Mouse (Mus musculus): Measurements from ENCODE around the gene Map1b. TPM values are rescaled to one million over a fixed set of nuclear protein-coding genes. Genes with fewer than 3 reads are reported as not detected.

Gene Map1b
- polyA plus RNA-seq, 1 experiment from 2014 or later, result 193 TPM

DNA sequence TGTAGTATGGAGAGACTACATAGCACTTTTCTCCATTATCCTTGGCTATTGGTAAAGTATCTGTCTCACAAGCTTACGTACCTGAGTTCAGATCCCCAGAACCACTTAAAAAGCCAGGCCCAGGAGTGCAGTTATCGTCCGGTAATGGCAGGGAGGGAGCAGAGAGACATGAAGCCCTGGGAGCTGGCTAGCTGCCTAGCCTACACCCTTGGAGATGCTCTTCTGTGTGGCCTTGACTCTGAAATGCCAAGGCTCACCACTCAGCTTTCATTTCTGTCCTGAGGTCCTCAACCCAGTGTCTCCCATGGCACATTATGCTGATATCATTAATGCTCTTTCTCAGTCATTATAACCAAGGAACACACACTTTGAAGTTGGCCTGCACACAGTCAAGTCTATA is 104.6 kb downstream of the Map1b start:
- H3K9ac ChIP-seq (ENCODE audit: low read depth, low read length), result no peak overlapping the region
- no peak overlapping the region for H3K4me3 ChIP-seq (ENCODE audit: low read depth, low read length)
- no peak overlapping the region for H3K4me2 ChIP-seq
- ATAC-seq (replicated peaks; ENCODE audit: insufficient number of reproducible peaks, low FRiP score, low TSS enrichment), result no peak
- H3K27me3 ChIP-seq (ENCODE audit: control insufficient read depth, insufficient read depth, low read length), result no peaks in the 10 kb centered on the region
- WGBS (ENCODE audit: insufficient replicate concordance), result 88% methylated on average over 3 of the region's 3 CpGs
- 0 out of 2 replicates have a peak, but pooled peaks cover 6% of the 10 kb centered on the region for H3K4me1 ChIP-seq (ENCODE audit: control insufficient read depth, insufficient read depth, low read length)
- no peaks in the 10 kb centered on the region for H3K9me3 ChIP-seq (replicated peaks; ENCODE audit: control insufficient read depth, low read length)
- no peak overlapping the region for H3K27ac ChIP-seq (ENCODE audit: low read depth, low read length)
- H3K36me3 ChIP-seq (ENCODE audit: control insufficient read depth, insufficient read depth, low read length), result peaks cover 7% of the 10 kb centered on the region; the same call in 1 of the 2 replicates

DNA sequence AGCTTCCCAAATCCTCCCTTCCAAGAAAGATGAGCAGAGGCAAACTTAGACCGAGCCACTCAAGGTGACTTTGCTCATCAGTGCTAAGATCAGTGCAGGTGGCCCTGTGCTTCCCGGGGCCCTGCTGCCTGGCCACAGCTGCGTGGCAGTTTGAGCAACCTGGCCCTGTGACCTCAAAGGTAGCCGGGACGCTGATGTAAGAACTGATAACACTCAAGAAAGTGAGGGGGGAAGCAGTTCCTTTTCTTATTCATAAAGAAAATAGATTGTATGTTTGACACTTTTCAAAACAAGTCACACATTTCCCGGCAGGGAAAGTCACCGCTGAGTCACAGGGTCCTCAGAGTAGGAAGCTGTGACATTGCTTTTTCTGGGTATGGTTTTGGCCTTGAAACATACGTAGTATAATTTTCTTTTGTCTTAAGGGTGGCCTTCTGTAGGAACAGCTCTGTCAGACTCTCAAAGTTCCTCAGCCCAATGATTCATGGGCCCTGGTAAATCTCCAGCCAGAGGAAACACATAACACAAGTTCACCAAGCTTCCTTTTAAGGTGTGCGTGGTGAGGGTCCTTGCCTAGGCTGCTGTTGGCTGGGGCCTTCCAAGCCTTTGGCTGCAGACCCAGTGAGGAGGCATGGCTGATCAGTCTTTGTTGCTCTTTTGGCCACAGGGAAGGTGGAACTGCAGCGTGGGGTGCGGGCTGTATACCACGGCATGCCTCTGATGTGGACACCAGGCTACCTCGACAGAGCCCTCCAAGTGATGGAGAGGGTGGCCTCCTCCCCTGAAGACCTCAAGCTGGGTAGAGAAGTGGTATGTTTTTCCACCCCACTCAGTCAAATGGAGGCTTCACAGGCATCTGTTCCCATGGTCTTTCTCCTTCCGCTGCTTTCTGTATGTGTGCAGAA is 105.5 kb downstream of the Map1b start:
- WGBS (ENCODE audit: insufficient replicate concordance), result 80% methylated on average over 14 of the region's 14 CpGs
- H3K9ac ChIP-seq (ENCODE audit: low read depth, low read length), result no peak overlapping the region
- H3K4me2 ChIP-seq, result no peak overlapping the region
- no peaks in the 10 kb centered on the region for H3K9me3 ChIP-seq (replicated peaks; ENCODE audit: control insufficient read depth, low read length)
- 0 out of 2 replicates have a peak, but pooled peaks cover 6% of the 10 kb centered on the region for H3K4me1 ChIP-seq (ENCODE audit: control insufficient read depth, insufficient read depth, low read length)
- no peak overlapping the region for H3K4me3 ChIP-seq (ENCODE audit: low read depth, low read length)
- no peak for ATAC-seq (replicated peaks; ENCODE audit: insufficient number of reproducible peaks, low FRiP score, low TSS enrichment)
- no peak overlapping the region for H3K27ac ChIP-seq (ENCODE audit: low read depth, low read length)
- no peaks in the 10 kb centered on the region for H3K27me3 ChIP-seq (ENCODE audit: control insufficient read depth, insufficient read depth, low read length)
- H3K36me3 ChIP-seq (ENCODE audit: control insufficient read depth, insufficient read depth, low read length), result peaks cover 7% of the 10 kb centered on the region; the same call in 1 of the 2 replicates

DNA sequence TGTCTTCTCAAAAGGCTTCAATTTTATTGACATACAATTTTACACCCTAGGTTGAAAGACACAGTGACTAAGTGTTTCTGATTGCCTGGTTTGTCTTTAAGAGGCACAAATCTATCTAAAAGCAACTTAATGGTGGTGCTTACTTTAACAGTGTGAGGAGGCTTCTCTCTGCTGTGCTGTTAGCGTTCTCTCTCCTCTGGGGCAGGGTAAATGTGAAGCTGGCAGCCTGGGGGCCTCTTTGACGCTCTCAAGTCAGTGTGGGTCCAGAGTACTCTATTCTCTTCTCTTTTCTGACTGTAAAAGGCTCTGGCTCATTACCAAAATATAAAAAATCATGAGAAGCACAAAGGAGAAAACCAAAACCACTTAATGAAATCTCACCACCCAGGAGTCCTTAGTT is 107.1 kb downstream of the Map1b start:
- Histone ChIP-seq H3K4me2 (no peak overlapping the region), H3K9ac (ENCODE audit: low read depth, low read length) (no peak overlapping the region), H3K9me3 (replicated peaks; ENCODE audit: control insufficient read depth, low read length) (no peaks in the 10 kb centered on the region), H3K27me3 (ENCODE audit: control insufficient read depth, insufficient read depth, low read length) (no peaks in the 10 kb centered on the region), H3K4me3 (ENCODE audit: low read depth, low read length) (no peak overlapping the region), H3K4me1 (ENCODE audit: control insufficient read depth, insufficient read depth, low read length) (0 out of 2 replicates have a peak, but pooled peaks cover 4% of the 10 kb centered on the region), H3K36me3 (ENCODE audit: control insufficient read depth, insufficient read depth, low read length) (peaks cover 7% of the 10 kb centered on the region; the same call in 1 of the 2 replicates), H3K27ac (ENCODE audit: low read depth, low read length) (no peak overlapping the region)
- no peak for ATAC-seq (replicated peaks; ENCODE audit: insufficient number of reproducible peaks, low FRiP score, low TSS enrichment)
- 59% methylated on average over 2 of the region's 2 CpGs for WGBS (ENCODE audit: insufficient replicate concordance)

DNA sequence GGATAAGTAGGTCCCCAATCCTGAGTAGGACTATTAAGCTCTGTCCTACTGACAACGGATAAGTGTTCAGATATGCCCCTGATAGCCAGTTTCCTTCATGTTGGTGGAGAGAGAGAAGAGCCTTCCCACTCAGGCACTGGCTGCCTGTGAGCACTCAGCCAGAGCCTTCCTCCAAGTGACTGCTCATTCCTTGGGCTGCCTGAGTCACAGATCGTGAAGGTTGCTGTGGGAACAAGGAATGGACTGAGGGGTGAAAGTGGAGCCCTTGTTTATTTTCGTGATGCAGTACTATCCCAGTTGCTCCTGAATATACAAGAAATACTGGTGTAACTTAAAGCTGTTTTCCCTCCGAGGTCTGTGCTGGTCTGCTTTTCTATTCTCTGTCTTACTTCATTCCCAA is 117.0 kb downstream of the Map1b start:
- WGBS (ENCODE audit: insufficient replicate concordance), result 58% methylated on average over 4 of the region's 4 CpGs
- Histone ChIP-seq H3K4me3 (ENCODE audit: low read depth, low read length) (no peak overlapping the region), H3K4me1 (ENCODE audit: control insufficient read depth, insufficient read depth, low read length) (peaks cover 8% of the 10 kb centered on the region)

DNA sequence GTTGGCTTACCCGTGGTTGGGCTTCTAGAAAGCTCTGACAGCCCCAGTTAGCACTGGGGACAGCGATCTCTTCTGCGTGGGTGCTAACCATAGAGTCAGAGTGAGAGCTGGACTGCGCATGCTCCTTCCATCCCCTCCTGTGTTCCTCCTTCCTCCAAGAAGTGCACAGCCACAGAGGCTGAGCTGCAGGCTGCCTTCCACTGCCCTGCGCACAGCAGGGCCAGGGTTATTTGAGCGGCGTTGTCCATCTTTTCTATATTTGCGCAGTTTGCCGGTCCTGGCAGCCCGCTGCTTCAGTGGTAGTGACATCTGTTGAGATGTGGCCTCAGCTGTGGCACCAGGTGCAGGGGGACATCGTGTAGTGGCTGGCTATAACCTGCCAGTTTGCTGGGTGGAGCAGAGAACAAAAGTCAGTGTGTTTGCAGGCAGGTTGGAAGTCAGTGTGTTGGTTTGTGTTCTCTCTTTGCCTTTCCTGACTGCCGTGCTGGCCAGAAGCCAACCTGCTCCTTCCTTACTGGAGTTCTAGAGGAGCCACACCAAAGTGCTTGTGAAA is 118.1 kb downstream of the Map1b start:
- no peak overlapping the region for H3K4me3 ChIP-seq (ENCODE audit: low read depth, low read length)
- no peak overlapping the region for H3K4me2 ChIP-seq
- H3K9me3 ChIP-seq (replicated peaks; ENCODE audit: control insufficient read depth, low read length), result no peaks in the 10 kb centered on the region
- no peak for ATAC-seq (replicated peaks; ENCODE audit: insufficient number of reproducible peaks, low FRiP score, low TSS enrichment)
- no peak overlapping the region for H3K9ac ChIP-seq (ENCODE audit: low read depth, low read length)
- no peak overlapping the region for H3K27ac ChIP-seq (ENCODE audit: low read depth, low read length)
- H3K36me3 ChIP-seq (ENCODE audit: control insufficient read depth, insufficient read depth, low read length), result no peaks in the 10 kb centered on the region
- peaks cover 8% of the 10 kb centered on the region for H3K4me1 ChIP-seq (ENCODE audit: control insufficient read depth, insufficient read depth, low read length)
- WGBS (ENCODE audit: insufficient replicate concordance), result 87% methylated on average over 12 of the region's 12 CpGs
- no peaks in the 10 kb centered on the region for H3K27me3 ChIP-seq (ENCODE audit: control insufficient read depth, insufficient read depth, low read length)

More for the DNA sequence above, 117.0 kb downstream of the Map1b start:
- no peak overlapping the region for H3K9ac ChIP-seq (ENCODE audit: low read depth, low read length)
- no peaks in the 10 kb centered on the region for H3K36me3 ChIP-seq (ENCODE audit: control insufficient read depth, insufficient read depth, low read length)
- H3K9me3 ChIP-seq (replicated peaks; ENCODE audit: control insufficient read depth, low read length), result no peaks in the 10 kb centered on the region
- H3K4me2 ChIP-seq, result no peak overlapping the region
- H3K27me3 ChIP-seq (ENCODE audit: control insufficient read depth, insufficient read depth, low read length), result no peaks in the 10 kb centered on the region
- H3K27ac ChIP-seq (ENCODE audit: low read depth, low read length), result no peak overlapping the region
- no peak for ATAC-seq (replicated peaks; ENCODE audit: insufficient number of reproducible peaks, low FRiP score, low TSS enrichment)

DNA sequence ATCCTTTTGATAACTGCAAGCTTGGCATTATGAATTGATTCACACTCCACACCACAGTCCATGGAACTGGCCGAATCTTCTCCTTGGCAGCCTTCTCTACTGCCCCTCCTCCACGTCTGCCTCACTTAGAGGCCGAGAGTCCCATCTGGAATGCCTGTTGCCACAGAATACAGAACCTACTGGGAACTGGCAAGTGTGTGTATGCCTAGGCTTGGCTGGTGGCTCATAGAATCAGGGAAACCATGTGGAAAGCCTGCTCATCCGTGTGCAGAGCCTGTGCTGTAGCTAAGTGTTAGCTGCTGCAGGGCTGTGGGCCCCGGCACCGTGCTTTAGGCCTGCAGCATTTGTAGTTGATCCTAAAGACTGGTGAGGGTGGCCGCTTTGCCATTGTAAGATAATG is 119.1 kb downstream of the Map1b start:
- no peak overlapping the region for H3K4me3 ChIP-seq (ENCODE audit: low read depth, low read length)
- 73% methylated on average over 7 of the region's 7 CpGs for WGBS (ENCODE audit: insufficient replicate concordance)
- no peaks in the 10 kb centered on the region for H3K9me3 ChIP-seq (replicated peaks; ENCODE audit: control insufficient read depth, low read length)
- H3K27ac ChIP-seq (ENCODE audit: low read depth, low read length), result no peak overlapping the region
- peaks cover 8% of the 10 kb centered on the region for H3K4me1 ChIP-seq (ENCODE audit: control insufficient read depth, insufficient read depth, low read length)
- no peaks in the 10 kb centered on the region for H3K36me3 ChIP-seq (ENCODE audit: control insufficient read depth, insufficient read depth, low read length)
- no peak overlapping the region for H3K9ac ChIP-seq (ENCODE audit: low read depth, low read length)
- no peaks in the 10 kb centered on the region for H3K27me3 ChIP-seq (ENCODE audit: control insufficient read depth, insufficient read depth, low read length)
- ATAC-seq (replicated peaks; ENCODE audit: insufficient number of reproducible peaks, low FRiP score, low TSS enrichment), result no peak
- H3K4me2 ChIP-seq, result no peak overlapping the region

DNA sequence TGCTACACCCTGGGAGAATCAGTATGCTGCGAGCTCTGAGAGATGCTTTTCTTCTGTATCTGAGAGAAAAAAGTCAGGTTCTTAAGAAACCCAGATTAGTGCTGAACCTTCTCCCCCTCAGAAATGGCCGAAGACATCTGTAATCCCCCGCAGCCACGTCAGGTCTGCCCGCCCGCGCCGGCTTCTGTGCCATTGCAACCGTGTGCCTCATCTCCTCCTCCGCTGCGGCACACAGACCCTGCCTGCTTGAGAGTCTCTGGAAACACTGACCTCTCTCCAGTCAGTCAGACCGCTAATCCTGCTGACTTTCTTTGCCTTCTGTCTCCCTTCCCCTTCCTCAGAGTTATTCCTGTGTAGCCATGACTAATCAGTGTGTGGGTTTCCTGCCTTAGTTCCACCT is 120.8 kb downstream of the Map1b start:
- no peak overlapping the region for H3K4me3 ChIP-seq (ENCODE audit: low read depth, low read length)
- peaks cover 8% of the 10 kb centered on the region for H3K4me1 ChIP-seq (ENCODE audit: control insufficient read depth, insufficient read depth, low read length)
- H3K9ac ChIP-seq (ENCODE audit: low read depth, low read length), result no peak overlapping the region
- no peaks in the 10 kb centered on the region for H3K36me3 ChIP-seq (ENCODE audit: control insufficient read depth, insufficient read depth, low read length)
- H3K27me3 ChIP-seq (ENCODE audit: control insufficient read depth, insufficient read depth, low read length), result no peaks in the 10 kb centered on the region
- H3K4me2 ChIP-seq, result no peak overlapping the region
- H3K9me3 ChIP-seq (replicated peaks; ENCODE audit: control insufficient read depth, low read length), result no peaks in the 10 kb centered on the region
- WGBS (ENCODE audit: insufficient replicate concordance), result 57% methylated on average over 12 of the region's 12 CpGs
- peak overlapping the region; percentile 77 for H3K27ac ChIP-seq (ENCODE audit: low read depth, low read length)
- ATAC-seq (replicated peaks; ENCODE audit: insufficient number of reproducible peaks, low FRiP score, low TSS enrichment), result no peak

DNA sequence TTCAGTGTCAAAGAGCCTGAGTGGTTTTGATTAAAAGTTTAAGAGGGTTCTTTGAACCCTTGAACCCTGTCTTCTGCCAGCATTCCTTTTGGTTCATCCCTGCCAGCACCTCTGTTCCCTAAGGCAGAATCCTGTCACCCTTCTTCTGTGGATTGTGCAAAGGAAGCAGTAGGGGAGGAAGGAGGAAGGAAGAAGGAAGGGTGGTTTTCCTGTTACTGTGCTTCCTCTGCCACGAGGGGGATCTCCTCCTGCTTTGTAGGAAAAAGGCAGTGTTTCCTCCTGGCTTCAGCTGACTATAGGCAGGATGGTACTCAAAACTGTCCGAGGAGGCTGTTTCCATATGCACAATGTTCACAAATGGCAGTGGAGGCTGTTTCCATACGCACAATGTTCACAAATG is 121.6 kb downstream of the Map1b start:
- H3K27me3 ChIP-seq (ENCODE audit: control insufficient read depth, insufficient read depth, low read length), result no peaks in the 10 kb centered on the region
- H3K27ac ChIP-seq (ENCODE audit: low read depth, low read length), result peak overlapping the region; percentile 29; the same call in 1 of the 2 replicates
- peaks cover 8% of the 10 kb centered on the region for H3K4me1 ChIP-seq (ENCODE audit: control insufficient read depth, insufficient read depth, low read length)
- no peak overlapping the region for H3K9ac ChIP-seq (ENCODE audit: low read depth, low read length)
- 63% methylated on average over 3 of the region's 3 CpGs for WGBS (ENCODE audit: insufficient replicate concordance)
- H3K9me3 ChIP-seq (replicated peaks; ENCODE audit: control insufficient read depth, low read length), result no peaks in the 10 kb centered on the region
- H3K36me3 ChIP-seq (ENCODE audit: control insufficient read depth, insufficient read depth, low read length), result 0 out of 2 replicates have a peak, but pooled peaks cover 3% of the 10 kb centered on the region
- no peak overlapping the region for H3K4me3 ChIP-seq (ENCODE audit: low read depth, low read length)
- no peak for ATAC-seq (replicated peaks; ENCODE audit: insufficient number of reproducible peaks, low FRiP score, low TSS enrichment)
- no peak overlapping the region for H3K4me2 ChIP-seq
